ENCODE assay signal across 27 mouse cellular contexts in genomic region chr8:13109416-13109960, GRCm38 (mm10). TPM values are rescaled to one million over a fixed set of nuclear protein-coding genes. Genes with fewer than 3 reads are reported as not detected.
DNase-seq lines count a peak whose midpoint lies in the region; ATAC-seq and TF ChIP-seq lines count a peak whose summit lies in the region.
"Had no signal": no experiment of that assay in that cellular context is flagged by ENCODE, and none has a peak within 500 bp of the region (broad histone marks: within the 10 kb centered on the region; RNA-seq: fewer than 3 reads in every experiment).

No protein-coding gene starts in this region.

- no peak for TF ChIP-seq EP300 in lung, postnatal 0 days (IDR thresholded peaks at IDR 0.05)

- no peaks in the 10 kb centered on the region for H3K4me1 ChIP-seq in lung, postnatal 0 days (ENCODE audit: insufficient read depth, low read depth, low read length)
- peaks cover 28% of the 10 kb centered on the region for H3K4me1 ChIP-seq in liver, embryonic 11.5 days (replicated peaks; ENCODE audit: control insufficient read depth, insufficient read depth, low read length)

- H3K4me2 ChIP-seq in lung, postnatal 0 days (replicated peaks; ENCODE audit: low read depth, low read length) = no peak overlapping the region
- H3K4me2 ChIP-seq in liver, embryonic 11.5 days = peak overlapping the region; percentile 85
- peak overlapping the region; percentile 39 for H3K4me2 ChIP-seq in myocyte (ENCODE audit: low read depth)
- H3K4me2 ChIP-seq: embryonic facial prominence, embryonic 15.5 days; forebrain, embryonic 12.5 days; hindbrain, embryonic 13.5 days; midbrain, embryonic 12.5 days had no signal

- H3K9me3 ChIP-seq in lung, postnatal 0 days (ENCODE audit: low read length) = no peaks in the 10 kb centered on the region
- no peaks in the 10 kb centered on the region for H3K9me3 ChIP-seq in liver, embryonic 11.5 days (ENCODE audit: control insufficient read depth, low read length)
- H3K9me3 ChIP-seq: embryonic facial prominence, embryonic 15.5 days; forebrain, embryonic 12.5 days; heart, embryonic 13.5 days; hindbrain, embryonic 13.5 days; midbrain, embryonic 12.5 days had no signal

- H3ac ChIP-seq in myocyte (ENCODE audit: control insufficient read depth, insufficient read length) = no peak overlapping the region

- DNase-seq in adrenal gland, adult 2 months = peak; percentile 57
- DNase-seq in adrenal gland, adult 18-20 months (ENCODE audit: low spot score in 2 of 2) = no peak
- DNase-seq in lung, postnatal 0 days (ENCODE audit: low spot score) = no peak
- DNase-seq in lung, postnatal 4 days = no peak
- no peak for DNase-seq in liver, embryonic 11.5 days (ENCODE audit: low spot score)
- no peak for DNase-seq in kidney, adult 18-20 months
- DNase-seq: cerebellum, adult 11-12 months; cerebellum, postnatal 14 days; gastrocnemius, postnatal 10 days; kidney, adult 9 months; kidney, postnatal 25 days; lung, adult 18-20 months; right cerebral cortex, postnatal 14 days had no signal

- H3K4me3 ChIP-seq in lung, postnatal 0 days (ENCODE audit: low read depth, low read length) = no peak overlapping the region
- no peak overlapping the region; the same call in 1 of the 2 replicates for H3K4me3 ChIP-seq in liver, embryonic 11.5 days (ENCODE audit: low read depth, low read length)
- no peak overlapping the region for H3K4me3 ChIP-seq in myocyte
- H3K4me3 ChIP-seq: embryonic facial prominence, embryonic 15.5 days; forebrain, embryonic 12.5 days; hindbrain, embryonic 13.5 days; midbrain, embryonic 12.5 days had no signal

- H3K9ac ChIP-seq in lung, postnatal 0 days (replicated peaks; ENCODE audit: low read depth) = 0 out of 2 replicates have a peak overlapping the region, but pooled peaks have one; percentile 19
- no peak overlapping the region for H3K9ac ChIP-seq in liver, embryonic 11.5 days (ENCODE audit: low read depth, low read length)
- H3K9ac ChIP-seq: embryonic facial prominence, embryonic 15.5 days; forebrain, embryonic 12.5 days; hindbrain, embryonic 13.5 days; midbrain, embryonic 12.5 days had no signal

- H3K79me2 ChIP-seq in myocyte (ENCODE audit: control insufficient read depth, insufficient read depth) = peaks cover 86% of the 10 kb centered on the region

- 0 out of 2 replicates have a peak, but pooled peaks cover 5% of the 10 kb centered on the region for H3K36me3 ChIP-seq in lung, postnatal 0 days (ENCODE audit: insufficient read depth, low read length)
- H3K36me3 ChIP-seq in liver, embryonic 11.5 days (ENCODE audit: control insufficient read depth, insufficient read depth, low read length) = peaks cover 11% of the 10 kb centered on the region; the same call in 1 of the 2 replicates
- peaks cover 5% of the 10 kb centered on the region for H3K36me3 ChIP-seq in myocyte (ENCODE audit: control insufficient read depth, insufficient read depth)

- ATAC-seq in lung, postnatal 0 days = no peak
- no peak for ATAC-seq in liver, embryonic 11.5 days (replicated peaks; ENCODE audit: low FRiP score)
- ATAC-seq: activated CD4-positive, CD25-positive, alpha-beta regulatory T cell, adult 4 months; CD4-positive, CD25-positive, alpha-beta regulatory T cell, adult 4 months; inflammation-experienced regulatory T-cells, adult 6 months had no signal

- H3K27me3 ChIP-seq in lung, postnatal 0 days (replicated peaks; ENCODE audit: insufficient read depth, low read length) = no peaks in the 10 kb centered on the region
- H3K27me3 ChIP-seq in liver, embryonic 11.5 days (replicated peaks; ENCODE audit: control insufficient read depth, insufficient read depth, low read length) = no peaks in the 10 kb centered on the region
- H3K27me3 ChIP-seq in myocyte (ENCODE audit: control insufficient read depth, insufficient read depth, insufficient read length) = no peaks in the 10 kb centered on the region
- H3K27me3 ChIP-seq: embryonic facial prominence, embryonic 15.5 days; forebrain, embryonic 12.5 days; heart, embryonic 13.5 days; hindbrain, embryonic 13.5 days; midbrain, embryonic 12.5 days had no signal

- WGBS in lung, postnatal 0 days = 31% methylated on average over 1 of the region's 1 CpGs
- WGBS in liver, embryonic 11.5 days = 69% methylated on average over 1 of the region's 1 CpGs

- no peak overlapping the region for H3K27ac ChIP-seq in lung, postnatal 0 days (ENCODE audit: low read length)
- no peak overlapping the region for H3K27ac ChIP-seq in liver, embryonic 11.5 days (ENCODE audit: low read depth, low read length)
- H3K27ac ChIP-seq: embryonic facial prominence, embryonic 15.5 days; forebrain, embryonic 12.5 days; hindbrain, embryonic 13.5 days; macrophage; midbrain, embryonic 12.5 days had no signal

- TF ChIP-seq POLR2A in myocyte (IDR thresholded peaks at IDR 0.05; ENCODE audit: insufficient read length, low read depth) = no peak

- no peak for TF ChIP-seq CTCF in lung, postnatal 0 days (IDR thresholded peaks at IDR 0.05)

TF ChIP-seq in myocyte, 11 proteins besides CTCF, POLR2A, EP300 and RAD21:
- TF ChIP-seq USF1 (IDR thresholded peaks at IDR 0.05; ENCODE audit: low read depth) (no peak), POLR2AphosphoS2 (IDR thresholded peaks at IDR 0.05; ENCODE audit: insufficient read length, low read depth) (no peak), CEBPB (IDR thresholded peaks at IDR 0.05; ENCODE audit: insufficient read depth, poor library complexity, severe bottlenecking) (no peak), MAX (IDR thresholded peaks at IDR 0.05; ENCODE audit: low read depth) (no peak), MYOG (IDR thresholded peaks at IDR 0.05; ENCODE audit: control insufficient read depth in 1 of 3, insufficient read depth in 1 of 3, insufficient read length in 2 of 3, low read depth in 2 of 3) (no peak), SRF (IDR thresholded peaks at IDR 0.05; ENCODE audit: control insufficient read depth, insufficient read length, low read depth) (no peak), TCF3 (IDR thresholded peaks at IDR 0.05; ENCODE audit: insufficient read length, low read depth) (no peak), E2F4 (IDR thresholded peaks at IDR 0.05; ENCODE audit: insufficient read depth) (no peak), REST (IDR thresholded peaks at IDR 0.05; ENCODE audit: insufficient read depth, insufficient read length) (no peak), MYOD1 (IDR thresholded peaks at IDR 0.05; ENCODE audit: control insufficient read depth in 1 of 3, insufficient read length in 2 of 3, low read depth in 2 of 3) (no peak), TCF12 (IDR thresholded peaks at IDR 0.05; ENCODE audit: insufficient read depth, poor library complexity, severe bottlenecking) (no peak)

RNA-seq across cellular contexts. Expression of gene Cul4a, which starts 4.1 kb away (rescaled TPM):
- 100 to 1,000 TPM; 108 to 127 TPM for total RNA-seq in adrenal gland, adult 2 months (2021)
- polyA plus RNA-seq in adrenal gland, adult 2 months (2012; rRNA removed) = 123 and 132 TPM in 2 replicates
- total RNA-seq in adrenal gland, adult 18-20 months (2021) = 100 to 1,000 TPM in 1 of 2 experiments, 10 to 100 TPM in 1; 77.3 to 136 TPM
- 59.5 and 61.2 TPM in 2 replicates for polyA plus RNA-seq in lung, postnatal 0 days (2015; fragmentation: Nextera tagmentation; extraction: Ambion mirVana)
- polyA plus RNA-seq in liver, embryonic 11.5 days (2014; fragmentation: Nextera tagmentation; extraction: Ambion mirVana) = 111 and 123 TPM in 2 replicates
- polyA plus RNA-seq in myocyte (2012; fragmentation: generic; extraction: Trizol) = 61.3 TPM

RNA-seq across cellular contexts. Expression of gene Pcid2, which starts 4.2 kb away (rescaled TPM):
- 10 to 100 TPM; 22.1 to 23.7 TPM for total RNA-seq in adrenal gland, adult 2 months (2021)
- polyA plus RNA-seq in adrenal gland, adult 2 months (2012; rRNA removed) = 27.2 and 28.3 TPM in 2 replicates
- 10 to 100 TPM; 19.4 to 20.9 TPM for total RNA-seq in adrenal gland, adult 18-20 months (2021)
- polyA plus RNA-seq in lung, postnatal 0 days (2015; fragmentation: Nextera tagmentation; extraction: Ambion mirVana) = 17.5 and 18.0 TPM in 2 replicates
- 38.8 and 46.0 TPM in 2 replicates for polyA plus RNA-seq in liver, embryonic 11.5 days (2014; fragmentation: Nextera tagmentation; extraction: Ambion mirVana)
- polyA plus RNA-seq in myocyte (2012; fragmentation: generic; extraction: Trizol) = 19.5 TPM

RNA-seq across cellular contexts. Expression of gene Proz, which starts 48.8 kb away (rescaled TPM):
- under 1 TPM in 1 of 2 experiments, not detected in 1; 0.75 TPM for total RNA-seq in adrenal gland, adult 2 months (2021)
- 0.16 TPM in 1 of 2 replicates, not detected in the other for polyA plus RNA-seq in adrenal gland, adult 2 months (2012; rRNA removed)
- not detected for total RNA-seq in adrenal gland, adult 18-20 months (2021)
- polyA plus RNA-seq in lung, postnatal 0 days (2015; fragmentation: Nextera tagmentation; extraction: Ambion mirVana) = 0.87 and 1.2 TPM in 2 replicates
- polyA plus RNA-seq in liver, embryonic 11.5 days (2014; fragmentation: Nextera tagmentation; extraction: Ambion mirVana) = 13.5 and 15.9 TPM in 2 replicates
- 0.55 TPM for polyA plus RNA-seq in myocyte (2012; fragmentation: generic; extraction: Trizol)
- total RNA-seq: heart, adult 18-20 months; heart, postnatal 25 days; layer of hippocampus, adult 8-10 months; left cerebral cortex, postnatal 25 days had no signal
- polyA plus RNA-seq: macrophage had no signal

RNA-seq across cellular contexts. Expression of gene Lamp1, which starts 49.5 kb away (rescaled TPM):
- total RNA-seq in adrenal gland, adult 2 months (2021) = 100 to 1,000 TPM; 476 to 520 TPM
- 336 and 366 TPM in 2 replicates for polyA plus RNA-seq in adrenal gland, adult 2 months (2012; rRNA removed)
- 100 to 1,000 TPM; 456 to 471 TPM for total RNA-seq in adrenal gland, adult 18-20 months (2021)
- 508 and 522 TPM in 2 replicates for polyA plus RNA-seq in lung, postnatal 0 days (2015; fragmentation: Nextera tagmentation; extraction: Ambion mirVana)
- 251 and 283 TPM in 2 replicates for polyA plus RNA-seq in liver, embryonic 11.5 days (2014; fragmentation: Nextera tagmentation; extraction: Ambion mirVana)
- 531 TPM for polyA plus RNA-seq in myocyte (2012; fragmentation: generic; extraction: Trizol)
